Mouse (Mus musculus) MEL (cell line): ENCODE results near the gene Gm49721. TPM values are rescaled to one million over a fixed set of nuclear protein-coding genes. Genes with fewer than 3 reads are reported as not detected.
A peak's percentile ranks its signal among the peaks of the same experiment; 100 is the strongest.
"Not testable (repeated sequence)": the region's sequence is repeated elsewhere in the genome, so short reads cannot be mapped to it uniquely, and the experiment has no call there.

Experiments used
- DNase-seq: peaks from one replicate; pipeline ENCODE4 v3.0.0; 2011; ENCODE audit warnings: low read depth, low spot score
- H3K27ac ChIP-seq: 2 replicates; pipeline ENCODE4 v1.5.1; 2012; ENCODE audit warnings: low read depth, mild to moderate bottlenecking, control low read depth, low read length, moderate library complexity; ENCODE audit not compliant: control insufficient read depth
- H3K27me3 ChIP-seq, 2 experiments: fragments of 150-350 bp in 1 of 2; sonication (generic) in 1 of 2; 2 replicates each; pipeline ENCODE4 v1.6.1; 2012; ENCODE audit warnings: low read length in 2 of 2, mild to moderate bottlenecking in 2 of 2, improper control_type of control experiment in 1 of 2, moderate library complexity in 1 of 2; ENCODE audit not compliant: insufficient read depth in 2 of 2, control insufficient read depth in 1 of 2
- H3K36me3 ChIP-seq, 2 experiments: 2 replicates each; pipeline ENCODE4 v1.6.1; 2012 to 2014; ENCODE audit warnings: low read length in 2 of 2, improper control_type of control experiment in 1 of 2, inconsistent platforms in 1 of 2, mild to moderate bottlenecking in 1 of 2; ENCODE audit not compliant: insufficient read depth in 2 of 2, control insufficient read depth in 1 of 2
- H3K4me1 ChIP-seq, 2 experiments: fragments of 150-350 bp in 1 of 2; sonication (generic) in 1 of 2; 2 replicates each; pipeline ENCODE4 v1.6.1; 2012; ENCODE audit warnings: low read length in 2 of 2, improper control_type of control experiment in 1 of 2, mild to moderate bottlenecking in 1 of 2; ENCODE audit not compliant: insufficient read depth in 2 of 2, control insufficient read depth in 1 of 2
- H3K4me3 ChIP-seq, 2 experiments: fragments of 150-350 bp in 1 of 2; sonication (generic) in 1 of 2; 2 replicates each; pipeline ENCODE4 v1.5.1; 2012; ENCODE audit warnings: low read depth in 2 of 2, low read length in 2 of 2, mild to moderate bottlenecking in 2 of 2, moderate library complexity in 2 of 2, control low read depth in 1 of 2, improper control_type of control experiment in 1 of 2; ENCODE audit not compliant: control insufficient read depth in 1 of 2, insufficient read depth in 1 of 2
- H3K79me2 ChIP-seq: 2 replicates; pipeline ENCODE4 v1.6.1; 2012; ENCODE audit warnings: mild to moderate bottlenecking, low read length, moderate library complexity; ENCODE audit not compliant: control insufficient read depth, poor library complexity, insufficient read depth
- H3K9ac ChIP-seq: 2 replicates; pipeline ENCODE4 v1.6.1; 2012; ENCODE audit warnings: low read depth, mild to moderate bottlenecking, control low read depth, low read length, moderate library complexity; ENCODE audit not compliant: control insufficient read depth, poor library complexity, severe bottlenecking
- H3K9me3 ChIP-seq: fragments of 150-350 bp; sonication (generic); replicated peaks from 2 replicates; pipeline ENCODE4 v1.6.1; 2012; ENCODE audit warnings: mild to moderate bottlenecking, low read length, improper control_type of control experiment, moderate library complexity; ENCODE audit not compliant: insufficient read depth
- BHLHE40 ChIP-seq: IDR thresholded peaks from 2 replicates; pipeline ENCODE4 v1.6.1; 2012; ENCODE audit warnings: low read depth, mild to moderate bottlenecking, inconsistent platforms, low read length, improper control_type of control experiment, borderline replicate concordance
- POLR2A ChIP-seq, 2 experiments: IDR thresholded peaks; 2 replicates each; pipeline ENCODE4 v1.6.1; 2011 to 2012; ENCODE audit warnings: low read length in 2 of 2, mild to moderate bottlenecking in 2 of 2, control low read depth in 1 of 2, improper control_type of control experiment in 1 of 2, low read depth in 1 of 2, moderate library complexity in 1 of 2; ENCODE audit not compliant: control insufficient read depth in 1 of 2, insufficient read depth in 1 of 2, poor library complexity in 1 of 2
- USF1 ChIP-seq: IDR thresholded peaks from 2 replicates; pipeline ENCODE4 v1.6.1; 2014; ENCODE audit warnings: low read depth, mild to moderate bottlenecking, inconsistent platforms, low read length, improper control_type of control experiment, moderate library complexity
- polyA plus RNA-seq, 2 experiments: library from polyadenylated mRNA; stranded (reverse) in 1 of 2; unstranded in 1 of 2; fragments of >175 nt in 1 of 2; fragments of >200 nt in 1 of 2; gene quantifications; 2 replicates each; pipeline versions ENCODE4 v1.2.1 to v1.2.4; 2012; ENCODE audit warnings: low replicate concordance in 2 of 2, low read depth in 1 of 2; ENCODE audit not compliant: insufficient read length in 2 of 2, insufficient read depth in 1 of 2, missing spikeins in 1 of 2
- total RNA-seq: library from RNA; depleted of rRNA; stranded (reverse); fragments of 300-350 nt; gene quantifications from 2 replicates; pipeline ENCODE4 v1.2.3, GENCODE M21; 2012

The Gm49721 gene
- total and polyA plus RNA-seq, 3 experiments = not detected

DNA sequence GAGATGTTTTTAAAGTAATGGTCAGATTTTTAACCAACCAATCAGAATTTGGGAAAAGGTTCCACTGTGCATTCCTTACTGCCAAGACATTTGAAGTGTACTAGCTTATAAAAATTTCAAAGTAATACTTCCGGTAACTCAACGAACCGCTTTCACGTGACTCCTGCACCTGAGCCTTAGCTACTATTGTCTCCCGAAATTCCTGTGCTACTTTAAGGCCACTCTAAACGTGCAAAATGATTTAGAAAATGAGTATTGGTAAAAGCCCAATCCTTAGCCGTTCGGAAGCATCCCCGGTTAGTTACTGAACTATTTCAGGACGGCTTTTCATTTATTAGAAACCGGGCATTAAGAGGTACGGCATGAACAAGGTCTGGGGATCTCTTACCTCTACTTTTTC is 18.4 kb upstream of the Gm49721 start:
- not testable (repeated sequence) for H3K79me2 ChIP-seq, H3K27ac ChIP-seq, H3K9me3 ChIP-seq, H3K4me1 ChIP-seq, H3K27me3 ChIP-seq, H3K36me3 ChIP-seq
- Histone ChIP-seq H3K4me3 (peak overlapping the region; percentile 58 to 59), H3K9ac (peak overlapping the region; percentile 62)
- TF ChIP-seq BHLHE40 = peak; percentile 38; the same call in 1 of the 2 replicates
- TF ChIP-seq USF1 = peak; percentile 43; the same call in 1 of the 2 replicates
- DNase-seq = peak; percentile 26

GRCm38 (mm10) chr17:6960776-6961175 is 17.9 kb upstream of the Gm49721 start, which contains the start of gene Tagap1:
Gene Tagap1, minus strand, starts transcription at chr17:6961156.
- peak within 1 kb of the TSS; percentile 58 to 59 for H3K4me3 ChIP-seq
- not testable (repeated sequence) for H3K79me2 ChIP-seq, H3K27me3 ChIP-seq, H3K36me3 ChIP-seq, H3K4me1 ChIP-seq, H3K27ac ChIP-seq, H3K9me3 ChIP-seq
- peak; percentile 11 for DNase-seq
- H3K9ac ChIP-seq = peak within 1 kb of the TSS; percentile 69

DNA sequence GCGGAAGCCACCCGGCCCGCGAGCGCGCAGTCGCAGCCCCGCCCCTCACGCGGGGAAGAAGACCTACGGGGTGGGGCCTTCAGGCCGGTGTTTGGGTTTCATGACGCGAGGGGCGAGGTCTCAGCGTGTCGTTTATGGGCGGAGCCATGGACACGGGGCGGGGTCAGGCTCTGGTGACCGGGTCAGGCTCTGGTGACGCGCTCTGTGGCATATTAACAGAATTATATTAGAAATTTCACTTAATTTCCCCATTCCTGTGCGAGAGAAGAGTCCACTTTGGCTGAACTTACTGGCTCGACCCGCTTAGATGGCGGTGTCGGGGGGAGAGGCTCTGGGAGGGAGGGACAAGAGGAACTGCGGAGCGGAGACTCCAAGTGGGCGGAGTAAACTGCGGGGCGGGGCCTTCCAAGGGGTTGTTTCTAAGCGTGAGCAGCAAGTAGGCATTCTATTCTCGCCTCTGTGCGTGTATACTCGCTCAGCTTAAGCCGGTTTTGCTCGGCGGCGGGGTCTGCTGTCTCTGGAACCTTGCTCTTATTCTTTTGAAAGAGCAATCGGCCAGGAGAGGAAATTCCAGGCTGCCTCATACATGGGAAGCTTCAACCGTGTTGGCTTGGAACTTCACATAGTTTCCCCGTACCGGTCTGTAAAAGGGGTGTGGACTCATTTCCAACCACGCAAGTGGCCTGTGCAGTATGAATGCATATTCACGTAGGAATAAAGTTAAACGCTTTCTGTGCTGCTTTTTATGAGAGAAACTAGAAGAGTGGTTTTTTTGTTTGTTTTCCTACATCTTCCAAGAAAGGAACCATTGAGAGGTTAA is 17.3 kb upstream of the Gm49721 start:
- H3K79me2 ChIP-seq, H3K9me3 ChIP-seq, H3K4me1 ChIP-seq, H3K36me3 ChIP-seq, H3K27me3 ChIP-seq, H3K27ac ChIP-seq: not testable (repeated sequence)
- peak overlapping the region; percentile 47; the same call in 1 of the 2 replicates for H3K9ac ChIP-seq
- TF ChIP-seq POLR2A (IDR thresholded peaks at IDR 0.05; ENCODE audit: control insufficient read depth in 1 of 2, insufficient read depth in 1 of 2, low read depth in 1 of 2, low read length in 2 of 2, poor library complexity in 1 of 2) = peak; percentile 45 to 51; a peak in 1 of 4 replicates
- peak overlapping the region in 1 of 2 experiments; percentile 31; a peak in 2 of 4 replicates for H3K4me3 ChIP-seq
- peak; percentile 64 for DNase-seq

GRCm38 (mm10) chr17:6962339-6962738 is 16.4 kb upstream of the Gm49721 start:
- not testable (repeated sequence) for H3K36me3 ChIP-seq, DNase-seq, H3K27ac ChIP-seq, H3K4me3 ChIP-seq, H3K9ac ChIP-seq, H3K4me1 ChIP-seq, H3K27me3 ChIP-seq, H3K79me2 ChIP-seq, H3K9me3 ChIP-seq

- H3K9me3 ChIP-seq, H3K4me3 ChIP-seq: not testable (repeated sequence)
Observed at GRCm38 (mm10) chr17:6962936-6963335, 15.8 kb upstream of the Gm49721 start.

More at GRCm38 (mm10) chr17:6962936-6963335, 15.8 kb upstream of the Gm49721 start:
- not testable (repeated sequence) for H3K27ac ChIP-seq, H3K36me3 ChIP-seq, H3K4me1 ChIP-seq, H3K9ac ChIP-seq, H3K27me3 ChIP-seq, H3K79me2 ChIP-seq
- DNase-seq = peak; percentile 32
